Mouse (Mus musculus): ENCODE data around the gene C1s1. TPM values are rescaled to one million over a fixed set of nuclear protein-coding genes. Genes with fewer than 3 reads are reported as not detected.

C1s1 gene
- total and polyA plus RNA-seq, 3 experiments: 14.8 to 72.3 (median 45.4) TPM

Other genes with a start within 250 kb of the C1s1 start
- gene Cd163, start 237.7 kb downstream of the C1s1 start, total RNA-seq (2021): 10 to 100 TPM in 1 of 2 experiments, 1 to 10 TPM in 1; 4.2 to 12.4 TPM
- gene Cd163, start 237.7 kb downstream of the C1s1 start, polyA plus RNA-seq (2012; rRNA removed): 0.50 and 0.51 TPM in 2 replicates
- gene Pex5, start 127.3 kb downstream of the C1s1 start, total RNA-seq (2021): 10 to 100 TPM; 71.0 to 99.9 TPM
- gene Pex5, start 127.3 kb downstream of the C1s1 start, polyA plus RNA-seq (2012; rRNA removed): 44.9 and 47.5 TPM in 2 replicates
- gene Clstn3, start 77.6 kb downstream of the C1s1 start, total RNA-seq (2021): 100 to 1,000 TPM in 1 of 2 experiments, 10 to 100 TPM in 1; 91.8 to 146 TPM
- 62.4 and 91.3 TPM in 2 replicates for gene Clstn3, start 77.6 kb downstream of the C1s1 start, polyA plus RNA-seq (2012; rRNA removed)
- 10 to 100 TPM; 20.6 to 22.0 TPM for gene C1rl, start 49.2 kb downstream of the C1s1 start, total RNA-seq (2021)
- gene C1rl, start 49.2 kb downstream of the C1s1 start, polyA plus RNA-seq (2012; rRNA removed): 11.2 and 13.4 TPM in 2 replicates
- gene C1ra, start 30.0 kb downstream of the C1s1 start, total RNA-seq (2021): 10 to 100 TPM; 48.6 to 68.2 TPM
- 20.3 and 27.2 TPM in 2 replicates for gene C1ra, start 30.0 kb downstream of the C1s1 start, polyA plus RNA-seq (2012; rRNA removed)
- 1 to 10 TPM; 7.9 to 8.9 TPM for gene C1rb, start 27.9 kb upstream of the C1s1 start, total RNA-seq (2021)
- 0.29 and 0.86 TPM in 2 replicates for gene C1rb, start 27.9 kb upstream of the C1s1 start, polyA plus RNA-seq (2012; rRNA removed)
- gene C1s2, start 93.7 kb upstream of the C1s1 start, total RNA-seq (2021): 1 to 10 TPM; 1.5 to 2.6 TPM
- gene C1s2, start 93.7 kb upstream of the C1s1 start, polyA plus RNA-seq (2012; rRNA removed): not detected in 2 replicates
- 100 to 1,000 TPM in 1 of 2 experiments, 10 to 100 TPM in 1; 92.1 to 138 TPM for gene Lpcat3, start 120.7 kb upstream of the C1s1 start, total RNA-seq (2021)
- gene Lpcat3, start 120.7 kb upstream of the C1s1 start, polyA plus RNA-seq (2012; rRNA removed): 141 and 155 TPM in 2 replicates
- gene Emg1, start 169.8 kb upstream of the C1s1 start, total RNA-seq (2021): 10 to 100 TPM; 80.6 to 82.6 TPM
- gene Emg1, start 169.8 kb upstream of the C1s1 start, polyA plus RNA-seq (2012; rRNA removed): 16.6 and 17.0 TPM in 2 replicates
- 100 to 1,000 TPM; 286 to 294 TPM for gene Phb2, start 170.0 kb upstream of the C1s1 start, total RNA-seq (2021)
- gene Phb2, start 170.0 kb upstream of the C1s1 start, polyA plus RNA-seq (2012; rRNA removed): 128 and 181 TPM in 2 replicates
- 10 to 100 TPM in 1 of 2 experiments, 1 to 10 TPM in 1; 6.5 to 11.2 TPM for gene Ptpn6, start 196.4 kb upstream of the C1s1 start, total RNA-seq (2021)
- 6.1 and 6.8 TPM in 2 replicates for gene Ptpn6, start 196.4 kb upstream of the C1s1 start, polyA plus RNA-seq (2012; rRNA removed)
- gene Grcc10, start 199.0 kb upstream of the C1s1 start, total RNA-seq (2021): 100 to 1,000 TPM; 357 to 360 TPM
- 233 and 246 TPM in 2 replicates for gene Grcc10, start 199.0 kb upstream of the C1s1 start, polyA plus RNA-seq (2012; rRNA removed)
- gene Gm45234, start 213.7 kb upstream of the C1s1 start, total RNA-seq (2021): not detected
- gene Gm45234, start 213.7 kb upstream of the C1s1 start, polyA plus RNA-seq (2012; rRNA removed): not detected in 2 replicates
- gene Atn1, start 214.2 kb upstream of the C1s1 start, total RNA-seq (2021): 10 to 100 TPM; 76.8 to 86.3 TPM
- gene Atn1, start 214.2 kb upstream of the C1s1 start, polyA plus RNA-seq (2012; rRNA removed): 73.3 and 110 TPM in 2 replicates
- 10 to 100 TPM; 12.4 to 35.9 TPM for gene Eno2, start 227.3 kb upstream of the C1s1 start, total RNA-seq (2021)
- gene Eno2, start 227.3 kb upstream of the C1s1 start, polyA plus RNA-seq (2012; rRNA removed): 8.3 and 16.5 TPM in 2 replicates
- gene Lrrc23, start 237.4 kb upstream of the C1s1 start, total RNA-seq (2021): under 1 TPM; 0.29 to 0.38 TPM
- 0.16 and 0.32 TPM in 2 replicates for gene Lrrc23, start 237.4 kb upstream of the C1s1 start, polyA plus RNA-seq (2012; rRNA removed)

All from adrenal gland, adult 2 months (tissue).